19 mouse cellular contexts compared by ENCODE assay signal in genomic region chr12:70242550-70242949, GRCm38 (mm10). TPM values are rescaled to one million over a fixed set of nuclear protein-coding genes. Genes with fewer than 3 reads are reported as not detected.
DNase-seq lines count a peak whose midpoint lies in the region; ATAC-seq and TF ChIP-seq lines count a peak whose summit lies in the region.
"Had no signal": no experiment of that assay in that cellular context is flagged by ENCODE, and none has a peak within 500 bp of the region (broad histone marks: within the 10 kb centered on the region; RNA-seq: fewer than 3 reads in every experiment).

No protein-coding gene starts in this region.

- no peak overlapping the region for H3K4me2 ChIP-seq in forebrain, embryonic 15.5 days (replicated peaks)
- H3K4me2 ChIP-seq in forebrain, postnatal 0 days (ENCODE audit: low read depth): no peak overlapping the region
- H3K4me2 ChIP-seq: heart, embryonic 11.5 days; heart, embryonic 15.5 days; hindbrain, embryonic 14.5 days had no signal

- no peak overlapping the region for H3K9ac ChIP-seq in forebrain, embryonic 15.5 days (replicated peaks)
- H3K9ac ChIP-seq in forebrain, postnatal 0 days: no peak overlapping the region
- H3K9ac ChIP-seq: heart, embryonic 15.5 days; hindbrain, embryonic 14.5 days had no signal

- H3K27ac ChIP-seq in forebrain, embryonic 15.5 days (replicated peaks): peak overlapping the region; percentile 53
- H3K27ac ChIP-seq in forebrain, postnatal 0 days (ENCODE audit: low read depth, low read length): no peak overlapping the region
- H3K27ac ChIP-seq: embryonic facial prominence, embryonic 10.5 days; heart, adult 2 months; heart, embryonic 15.5 days; hindbrain, embryonic 10.5 days; hindbrain, embryonic 14.5 days had no signal

- peaks cover 24% of the 10 kb centered on the region for H3K4me1 ChIP-seq in forebrain, embryonic 15.5 days
- H3K4me1 ChIP-seq in forebrain, postnatal 0 days (ENCODE audit: insufficient read depth): no peaks in the 10 kb centered on the region

- no peaks in the 10 kb centered on the region for H3K27me3 ChIP-seq in forebrain, embryonic 15.5 days
- H3K27me3 ChIP-seq in forebrain, postnatal 0 days (ENCODE audit: insufficient read depth, low read length): no peaks in the 10 kb centered on the region
- H3K27me3 ChIP-seq: heart, embryonic 15.5 days had no signal

- no peaks in the 10 kb centered on the region for H3K36me3 ChIP-seq in forebrain, embryonic 15.5 days
- 0 out of 2 replicates have a peak, but pooled peaks cover 4% of the 10 kb centered on the region for H3K36me3 ChIP-seq in forebrain, postnatal 0 days (ENCODE audit: insufficient read depth)
- H3K36me3 ChIP-seq: embryonic facial prominence, embryonic 10.5 days; heart, embryonic 15.5 days had no signal

- no peaks in the 10 kb centered on the region for H3K9me3 ChIP-seq in forebrain, embryonic 15.5 days
- H3K9me3 ChIP-seq in forebrain, postnatal 0 days (ENCODE audit: low read length): no peaks in the 10 kb centered on the region
- H3K9me3 ChIP-seq: embryonic facial prominence, embryonic 10.5 days; heart, embryonic 15.5 days; hindbrain, embryonic 10.5 days had no signal

- no peak for TF ChIP-seq CTCF in forebrain, postnatal 0 days (IDR thresholded peaks at IDR 0.05; ENCODE audit: low read depth)

- WGBS in forebrain, embryonic 15.5 days: 63% methylated on average over 7 of the region's 7 CpGs
- WGBS in forebrain, postnatal 0 days: 57% methylated on average over 7 of the region's 7 CpGs

- H3K4me3 ChIP-seq in forebrain, embryonic 15.5 days: no peak overlapping the region
- no peak overlapping the region for H3K4me3 ChIP-seq in forebrain, postnatal 0 days (ENCODE audit: low read depth, low read length)
- H3K4me3 ChIP-seq: embryonic facial prominence, embryonic 10.5 days; heart, adult 2 months; heart, embryonic 15.5 days; hindbrain, embryonic 10.5 days had no signal

- DNase-seq in forebrain, postnatal 0 days: no peak
- DNase-seq in layer of hippocampus, adult 18-20 months (ENCODE audit: low spot score in 2 of 2): peak; percentile 51 to 77
- no peak for DNase-seq in layer of hippocampus, postnatal 25 days (ENCODE audit: extremely low spot score in 1 of 2, low spot score in 1 of 2)
- DNase-seq in brain, adult 2 months (ENCODE audit: low read depth, low spot score): peak; percentile 65
- peak; percentile 69 for DNase-seq in layer of hippocampus, adult 9-11 months
- DNase-seq in thymus, postnatal 10 days (ENCODE audit: low spot score in 2 of 2): no peak
- DNase-seq: adrenal gland, postnatal 10 days; cerebellum, adult 18-20 months; cerebellum, adult 9-11 months; cerebellum, postnatal 36 days; gastrocnemius, postnatal 14 days; heart, adult 2 months had no signal

- no peak for ATAC-seq in forebrain, embryonic 15.5 days (replicated peaks)
- ATAC-seq in forebrain, postnatal 0 days: no peak

RNA-seq across cellular contexts. Expression of gene Pygl, which starts 11.3 kb away (rescaled TPM):
- polyA plus RNA-seq in forebrain, embryonic 15.5 days (2015; fragmentation: Nextera tagmentation; extraction: Ambion mirVana): 4.1 and 6.7 TPM in 2 replicates
- 5.7 and 8.2 TPM in 2 replicates for total RNA-seq in forebrain, postnatal 0 days (2014; rRNA removed)
- 5.6 and 6.3 TPM in 2 replicates for polyA plus RNA-seq in forebrain, postnatal 0 days (2015; fragmentation: Nextera tagmentation; extraction: Ambion mirVana)
- total RNA-seq in layer of hippocampus, adult 18-20 months (2021): 1 to 10 TPM; 4.5 to 4.8 TPM
- total RNA-seq in layer of hippocampus, postnatal 25 days (2021): 1 to 10 TPM; 3.3 to 3.7 TPM
- polyA plus RNA-seq: C2C12 had no signal

Comparison
In these comparisons a context has a peak if more than half of its experiments do, and no peak if none do; other contexts are left out.
1. DNase-seq: peak in layer of hippocampus, adult 18-20 months (2 of 2), brain, adult 2 months (single experiment) and layer of hippocampus, adult 9-11 months (single experiment); none in forebrain, postnatal 0 days (single experiment), layer of hippocampus, postnatal 25 days (0 of 2) and thymus, postnatal 10 days (0 of 2).